In the genomic region with DNA sequence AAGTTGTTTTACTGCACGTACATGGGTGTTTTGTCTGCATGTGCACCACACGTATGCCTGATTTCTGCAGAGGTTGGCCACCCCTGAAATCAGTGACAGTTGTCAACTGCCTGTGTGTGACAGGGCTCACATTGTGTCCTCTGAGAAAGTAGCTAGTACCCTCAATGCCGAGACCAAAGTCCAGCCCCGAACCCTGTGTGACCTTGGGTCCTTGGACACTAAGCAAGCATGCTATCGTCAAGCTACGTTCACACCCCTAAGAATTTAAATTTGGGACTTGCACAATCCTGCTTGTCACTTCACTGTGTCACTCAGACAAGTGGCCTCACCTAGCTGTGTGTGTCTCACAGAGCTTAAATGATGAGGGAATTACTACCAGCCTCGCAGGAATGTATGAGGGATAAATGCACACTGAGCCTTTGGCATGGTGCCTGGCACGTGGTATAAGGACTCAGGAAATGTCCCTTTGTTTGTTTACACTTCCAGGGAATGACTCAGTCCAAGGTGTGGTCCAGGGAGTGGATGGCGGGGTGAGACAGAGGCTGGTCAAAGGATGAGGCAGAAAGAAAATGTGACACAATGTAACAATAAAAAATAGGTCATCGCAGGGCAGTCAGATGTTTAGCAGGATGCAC, we compare ENCODE assay signal across 10 mouse cellular contexts. TPM values are rescaled to one million over a fixed set of nuclear protein-coding genes. Genes with fewer than 3 reads are reported as not detected.
DNase-seq lines count a peak whose midpoint lies in the region; ATAC-seq and TF ChIP-seq lines count a peak whose summit lies in the region.
"Had no signal": no experiment of that assay in that cellular context is flagged by ENCODE, and none has a peak within 500 bp of the region (broad histone marks: within the 10 kb centered on the region; RNA-seq: fewer than 3 reads in every experiment).

No protein-coding gene starts in this region.

- TF ChIP-seq CTCF in kidney, adult 2 months (conservative IDR thresholded peaks at IDR 0.05; ENCODE audit: insufficient read depth, insufficient read length, low read depth, low read length), result no peak

- no peak overlapping the region for H3K9ac ChIP-seq in kidney, embryonic 14.5 days (ENCODE audit: low read depth, low read length)
- no peak overlapping the region for H3K9ac ChIP-seq in kidney, embryonic 15.5 days
- no peak overlapping the region for H3K9ac ChIP-seq in midbrain, embryonic 15.5 days
- H3K9ac ChIP-seq: liver, embryonic 14.5 days had no signal

- peaks cover 5% of the 10 kb centered on the region; the same call in 1 of the 2 replicates for H3K4me1 ChIP-seq in kidney, adult 2 months (ENCODE audit: control insufficient read depth, insufficient read depth, low read length)
- no peaks in the 10 kb centered on the region for H3K4me1 ChIP-seq in kidney, embryonic 14.5 days (ENCODE audit: control insufficient read depth, insufficient read depth, low read length)
- peaks cover 3% of the 10 kb centered on the region; the same call in 1 of the 2 replicates for H3K4me1 ChIP-seq in kidney, embryonic 15.5 days
- H3K4me1 ChIP-seq in midbrain, embryonic 15.5 days, result no peaks in the 10 kb centered on the region

- no peaks in the 10 kb centered on the region for H3K27me3 ChIP-seq in kidney, adult 2 months (replicated peaks; ENCODE audit: control insufficient read depth, insufficient read depth, low read length)
- H3K27me3 ChIP-seq in kidney, embryonic 14.5 days (ENCODE audit: control insufficient read depth, insufficient read depth, low read length), result no peaks in the 10 kb centered on the region
- H3K27me3 ChIP-seq in kidney, embryonic 15.5 days, result no peaks in the 10 kb centered on the region
- H3K27me3 ChIP-seq in midbrain, embryonic 15.5 days (replicated peaks), result no peaks in the 10 kb centered on the region

- H3K27ac ChIP-seq in kidney, adult 2 months (ENCODE audit: insufficient read depth, low read depth, low read length), result no peak overlapping the region
- no peak overlapping the region for H3K27ac ChIP-seq in kidney, embryonic 14.5 days (ENCODE audit: low read depth, low read length)
- H3K27ac ChIP-seq in kidney, embryonic 15.5 days, result no peak overlapping the region
- H3K27ac ChIP-seq in midbrain, embryonic 15.5 days, result no peak overlapping the region
- H3K27ac ChIP-seq: liver, embryonic 14.5 days had no signal

- H3K9me3 ChIP-seq in kidney, embryonic 14.5 days (ENCODE audit: control insufficient read depth, low read length), result no peaks in the 10 kb centered on the region
- no peaks in the 10 kb centered on the region; the same call in 1 of the 2 replicates for H3K9me3 ChIP-seq in kidney, embryonic 15.5 days (replicated peaks)
- H3K9me3 ChIP-seq in midbrain, embryonic 15.5 days, result no peaks in the 10 kb centered on the region
- H3K9me3 ChIP-seq: G1E had no signal

- no peak overlapping the region for H3K4me3 ChIP-seq in kidney, adult 2 months (ENCODE audit: insufficient read depth, low read depth, low read length)
- no peak overlapping the region for H3K4me3 ChIP-seq in kidney, embryonic 14.5 days (ENCODE audit: low read length)
- H3K4me3 ChIP-seq in kidney, embryonic 15.5 days (replicated peaks), result no peak overlapping the region
- H3K4me3 ChIP-seq in midbrain, embryonic 15.5 days, result no peak overlapping the region

- ATAC-seq in kidney, embryonic 14.5 days (ENCODE audit: low FRiP score, low TSS enrichment), result no peak
- 0 out of 2 replicates have a peak, but pooled peaks have one; percentile 18 for ATAC-seq in kidney, embryonic 15.5 days (replicated peaks; ENCODE audit: low FRiP score)
- no peak for ATAC-seq in midbrain, embryonic 15.5 days (replicated peaks)

- no peak for TF ChIP-seq POLR2A in kidney, adult 2 months (IDR thresholded peaks at IDR 0.05; ENCODE audit: low read depth, low read length)

- WGBS in kidney, adult 2 months, result 35% methylated on average over 10 of the region's 10 CpGs
- WGBS in kidney, embryonic 14.5 days, result 64% methylated on average over 10 of the region's 10 CpGs
- 58% methylated on average over 10 of the region's 10 CpGs for WGBS in kidney, embryonic 15.5 days
- 72% methylated on average over 10 of the region's 10 CpGs for WGBS in midbrain, embryonic 15.5 days

- no peaks in the 10 kb centered on the region for H3K36me3 ChIP-seq in kidney, adult 2 months (ENCODE audit: control insufficient read depth, insufficient read depth, low read length)
- H3K36me3 ChIP-seq in kidney, embryonic 14.5 days (ENCODE audit: control insufficient read depth, insufficient read depth, low read length), result peaks cover 4% of the 10 kb centered on the region; the same call in 1 of the 2 replicates
- H3K36me3 ChIP-seq in kidney, embryonic 15.5 days, result peaks cover under 1% of the 10 kb centered on the region
- H3K36me3 ChIP-seq in midbrain, embryonic 15.5 days (replicated peaks), result peaks cover 5% of the 10 kb centered on the region; the same call in 1 of the 2 replicates

- no peak overlapping the region for H3K4me2 ChIP-seq in kidney, embryonic 14.5 days (replicated peaks; ENCODE audit: low read depth, low read length)
- H3K4me2 ChIP-seq in kidney, embryonic 15.5 days, result no peak overlapping the region
- H3K4me2 ChIP-seq in midbrain, embryonic 15.5 days, result no peak overlapping the region

- peak; percentile 45 for DNase-seq in kidney, adult 2 months
- DNase-seq in NIH3T3 (ENCODE audit: low read depth), result peak; percentile 65
- peak; percentile 59 to 70 for DNase-seq in lung, postnatal 4 days
- DNase-seq in spleen, postnatal 4 days (ENCODE audit: low spot score in 2 of 2), result no peak
- no peak for DNase-seq in thymus, adult 18-20 months

RNA-seq across cellular contexts. Expression of gene Pou2f2, which starts 18.0 kb away (rescaled TPM):
- 1.1 and 2.6 TPM in 2 replicates for polyA plus RNA-seq in kidney, adult 2 months (2012; rRNA removed)
- 0.39 and 0.90 TPM in 2 replicates for polyA plus RNA-seq in kidney, embryonic 14.5 days (2014; fragmentation: Nextera tagmentation; extraction: Ambion mirVana)
- polyA plus RNA-seq in kidney, embryonic 15.5 days (2015; fragmentation: Nextera tagmentation; extraction: Ambion mirVana), result 0.64 and 2.5 TPM in 2 replicates
- polyA plus RNA-seq in midbrain, embryonic 15.5 days (2015; fragmentation: Nextera tagmentation; extraction: Ambion mirVana), result 45.5 and 59.1 TPM in 2 replicates

RNA-seq across cellular contexts. Expression of gene Dedd2, which starts 22.9 kb away (rescaled TPM):
- 34.8 and 43.7 TPM in 2 replicates for polyA plus RNA-seq in kidney, adult 2 months (2012; rRNA removed)
- polyA plus RNA-seq in kidney, embryonic 14.5 days (2014; fragmentation: Nextera tagmentation; extraction: Ambion mirVana), result 8.7 and 10.8 TPM in 2 replicates
- polyA plus RNA-seq in kidney, embryonic 15.5 days (2015; fragmentation: Nextera tagmentation; extraction: Ambion mirVana), result 10.2 and 11.7 TPM in 2 replicates
- 18.5 and 18.7 TPM in 2 replicates for polyA plus RNA-seq in midbrain, embryonic 15.5 days (2015; fragmentation: Nextera tagmentation; extraction: Ambion mirVana)

RNA-seq across cellular contexts. Expression of gene Zfp526, which starts 23.7 kb away (rescaled TPM):
- 8.9 and 10.8 TPM in 2 replicates for polyA plus RNA-seq in kidney, adult 2 months (2012; rRNA removed)
- 2.2 and 4.2 TPM in 2 replicates for polyA plus RNA-seq in kidney, embryonic 14.5 days (2014; fragmentation: Nextera tagmentation; extraction: Ambion mirVana)
- 2.5 and 2.6 TPM in 2 replicates for polyA plus RNA-seq in kidney, embryonic 15.5 days (2015; fragmentation: Nextera tagmentation; extraction: Ambion mirVana)
- 1.8 and 1.9 TPM in 2 replicates for polyA plus RNA-seq in midbrain, embryonic 15.5 days (2015; fragmentation: Nextera tagmentation; extraction: Ambion mirVana)

RNA-seq across cellular contexts. Expression of gene Gsk3a, which starts 40.1 kb away (rescaled TPM):
- polyA plus RNA-seq in kidney, adult 2 months (2012; rRNA removed), result 127 and 128 TPM in 2 replicates
- polyA plus RNA-seq in kidney, embryonic 14.5 days (2014; fragmentation: Nextera tagmentation; extraction: Ambion mirVana), result 15.7 and 18.5 TPM in 2 replicates
- 10.7 and 12.1 TPM in 2 replicates for polyA plus RNA-seq in kidney, embryonic 15.5 days (2015; fragmentation: Nextera tagmentation; extraction: Ambion mirVana)
- polyA plus RNA-seq in midbrain, embryonic 15.5 days (2015; fragmentation: Nextera tagmentation; extraction: Ambion mirVana), result 19.5 TPM in 2 replicates

RNA-seq across cellular contexts. Expression of gene Erf, which starts 53.1 kb away (rescaled TPM):
- 37.0 and 46.2 TPM in 2 replicates for polyA plus RNA-seq in kidney, adult 2 months (2012; rRNA removed)
- polyA plus RNA-seq in kidney, embryonic 14.5 days (2014; fragmentation: Nextera tagmentation; extraction: Ambion mirVana), result 22.4 and 28.8 TPM in 2 replicates
- polyA plus RNA-seq in kidney, embryonic 15.5 days (2015; fragmentation: Nextera tagmentation; extraction: Ambion mirVana), result 16.9 and 17.9 TPM in 2 replicates
- polyA plus RNA-seq in midbrain, embryonic 15.5 days (2015; fragmentation: Nextera tagmentation; extraction: Ambion mirVana), result 3.3 and 5.3 TPM in 2 replicates

Comparison
In these comparisons a context has a peak if more than half of its experiments do, and no peak if none do; other contexts are left out.
1. DNase-seq: peak in kidney, adult 2 months (single experiment), NIH3T3 (single experiment) and lung, postnatal 4 days (2 of 2); none in spleen, postnatal 4 days (0 of 2) and thymus, adult 18-20 months (0 of 2).
2. RNA of gene Pou2f2, which starts 18.0 kb away (polyA plus RNA-seq): 45.5 to 59.1 TPM in midbrain, embryonic 15.5 days; 1.1 to 2.6 TPM in kidney, adult 2 months, 0.64 to 2.5 TPM in kidney, embryonic 15.5 days and 0.39 to 0.90 TPM in kidney, embryonic 14.5 days; every median in the first group is over 10 times any median in the second.